Mouse (Mus musculus): ENCODE measurements at regions not wholly inside any gene's neighbourhood (a gene's known extent, or its start where the extent isn't known, plus 50 kb on each side); places are given as distances from the start of the nearest gene placed in this dataset.

DNA sequence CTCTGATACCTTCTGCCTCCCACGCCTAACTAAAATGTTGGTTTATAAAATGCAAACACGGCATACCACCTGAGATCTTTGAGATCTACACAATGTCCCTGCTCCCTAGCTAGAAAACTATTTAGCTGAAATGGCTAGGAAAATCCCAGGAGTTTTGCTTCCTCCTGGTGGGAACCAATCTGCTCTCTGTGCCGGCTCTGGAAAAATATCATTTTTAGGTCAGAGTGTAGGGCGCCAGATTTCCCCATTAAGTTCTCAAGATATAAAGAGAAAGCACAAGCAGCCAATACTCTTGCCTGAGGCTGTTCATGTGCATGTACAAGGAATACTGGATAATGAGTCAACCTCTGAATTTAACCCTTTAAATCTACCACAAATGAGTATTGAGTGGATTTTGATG is 301.0 kb downstream of the 9330182O14Rik start:
- DNase-seq = no peak

DNA sequence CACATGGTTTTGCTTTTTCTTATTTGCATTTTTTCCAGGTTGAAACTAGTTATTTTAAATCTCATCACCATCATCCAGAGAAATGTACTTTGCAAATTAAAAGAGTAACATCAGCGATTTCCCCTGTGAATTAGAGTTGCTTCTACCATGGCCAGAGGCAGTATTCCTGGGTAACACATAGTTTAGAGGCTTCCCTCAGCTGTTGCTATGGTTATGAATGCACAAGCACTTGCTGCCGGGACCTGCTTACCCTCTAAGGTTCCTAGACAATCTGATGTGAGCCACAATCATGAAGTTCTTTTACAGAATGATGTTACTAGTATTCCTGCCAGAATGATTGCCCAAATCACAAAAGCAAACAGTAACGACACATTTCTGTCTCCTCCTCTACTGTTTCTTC is 302.5 kb downstream of the 9330182O14Rik start:
- no peak for DNase-seq

DNA sequence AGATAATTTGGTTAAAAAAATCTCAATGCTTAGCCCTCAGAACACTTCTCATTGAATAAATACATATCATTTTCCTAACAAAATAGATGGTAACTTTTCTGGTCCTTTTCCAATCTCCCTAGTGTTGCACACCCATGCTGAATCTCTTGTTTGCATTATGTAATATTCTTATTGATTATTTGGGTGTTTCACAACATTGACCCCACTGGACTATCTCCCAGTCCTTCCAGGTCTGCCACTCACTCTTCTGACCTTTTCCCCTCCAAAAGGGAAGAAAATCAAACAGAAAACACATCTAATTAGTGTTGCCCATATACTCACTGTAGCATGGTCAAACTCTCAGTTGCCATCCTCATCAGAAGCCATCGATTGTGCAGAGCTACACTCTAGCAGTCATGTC is 305.7 kb downstream of the 9330182O14Rik start:
- no peak for DNase-seq

DNA sequence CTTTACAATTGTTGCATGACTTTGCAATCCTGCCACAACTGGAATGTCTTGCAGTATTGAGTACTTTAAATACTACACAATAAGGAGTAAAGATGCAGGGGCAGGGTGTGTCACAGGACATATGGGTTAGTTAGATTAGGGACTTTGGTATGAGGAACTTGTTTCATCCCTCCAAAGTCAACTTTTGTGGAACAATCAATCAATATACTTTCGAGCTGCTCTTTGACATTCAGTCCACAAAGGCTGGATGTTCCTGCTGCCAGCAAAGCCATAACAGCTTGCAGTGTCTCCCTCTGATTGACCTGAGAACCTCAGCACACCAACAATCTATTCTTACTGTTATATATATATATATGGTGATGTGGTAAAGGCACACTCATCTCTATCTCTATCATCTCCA is 314.5 kb downstream of the 9330182O14Rik start:
- DNase-seq = no peak

DNA sequence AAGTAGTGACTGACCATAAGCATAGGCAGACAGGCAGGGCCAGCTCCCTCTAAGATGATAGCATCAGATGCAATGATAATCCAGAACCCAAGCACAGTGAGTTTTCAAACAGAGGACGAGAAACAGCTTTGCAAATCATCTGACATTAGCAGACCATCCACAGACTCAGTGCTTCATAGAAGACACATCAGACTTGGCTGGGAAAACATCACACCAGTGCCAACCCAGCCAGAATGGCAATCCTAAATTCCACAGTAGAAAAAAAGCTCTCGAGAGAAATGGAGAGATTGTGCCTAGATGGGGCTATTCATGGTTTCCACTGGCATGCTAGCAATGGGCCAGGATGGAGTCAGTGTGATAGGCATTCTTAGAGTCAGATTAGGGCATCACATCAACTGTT is 319.1 kb downstream of the 9330182O14Rik start:
- DNase-seq = no peak

DNA sequence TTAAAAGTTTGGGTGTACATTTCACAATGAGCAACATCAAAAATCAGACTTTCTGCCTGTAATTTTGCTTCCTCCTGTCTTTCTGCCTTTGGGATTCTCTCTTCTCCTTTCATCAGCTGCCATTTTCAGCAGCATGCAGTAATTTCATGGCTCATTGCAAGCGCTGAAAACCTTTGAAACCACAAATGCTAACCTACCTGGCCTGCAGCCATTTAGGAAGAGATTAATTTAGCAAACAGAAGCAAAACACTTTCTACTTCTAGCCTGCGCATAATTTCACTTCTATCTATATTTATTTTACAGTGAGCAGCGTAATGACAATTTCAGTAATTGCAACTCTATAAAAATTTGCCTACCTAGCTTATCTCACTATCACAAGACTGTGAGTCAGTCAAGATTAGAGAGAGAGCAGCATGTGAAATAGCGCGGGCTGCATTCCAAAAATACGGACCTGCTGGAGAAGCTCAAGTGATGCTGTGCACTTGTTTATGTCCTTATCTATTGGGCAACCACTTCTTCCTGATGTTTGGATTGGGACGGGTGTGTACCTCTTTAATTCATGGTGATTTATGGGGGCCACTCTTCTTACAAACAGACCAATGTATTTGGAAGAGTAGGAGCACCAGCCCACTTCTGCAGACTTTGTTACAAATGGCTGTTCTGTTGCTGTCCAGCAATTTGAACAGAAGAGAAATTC is 341.6 kb downstream of the 9330182O14Rik start:
- peak; percentile 38 to 42 for DNase-seq

DNA sequence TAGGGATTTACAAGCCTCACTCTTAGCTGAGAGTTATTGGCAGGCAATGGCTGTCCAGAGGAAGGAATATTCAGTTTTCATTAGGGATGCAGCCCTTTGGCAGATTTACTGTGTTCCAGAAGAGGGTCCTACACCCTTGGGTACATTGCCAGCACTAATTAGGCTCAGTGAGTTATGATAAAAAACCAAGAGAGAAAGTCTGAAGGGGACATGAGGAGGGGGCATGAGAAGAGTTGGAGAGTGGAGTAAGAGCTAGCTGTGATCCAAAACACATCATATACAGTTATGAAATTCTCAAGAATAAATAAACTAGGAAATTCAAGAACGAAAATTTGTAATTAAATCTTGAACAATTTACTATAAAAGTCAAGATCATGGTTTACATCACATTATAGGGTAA is 346.2 kb downstream of the 9330182O14Rik start:
- DNase-seq = no peak

DNA sequence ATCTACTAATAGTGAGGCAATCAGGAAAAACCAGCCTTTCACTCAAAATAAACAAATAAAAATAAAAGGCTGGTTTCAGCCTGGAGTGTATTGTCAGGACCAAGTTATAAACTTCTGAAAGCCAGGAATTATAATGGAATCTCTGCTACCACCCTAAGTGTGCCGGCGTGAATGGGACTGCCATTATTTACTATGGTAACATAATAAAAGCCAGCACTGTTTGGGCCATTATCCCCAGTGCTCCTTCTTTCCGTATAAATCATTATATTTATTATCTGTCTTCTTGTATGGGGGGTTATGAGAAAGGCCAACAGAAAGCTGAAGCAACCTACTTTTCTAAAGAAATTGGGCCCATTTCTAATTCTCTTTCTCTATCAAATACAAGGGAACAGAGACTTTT is 347.1 kb downstream of the 9330182O14Rik start:
- DNase-seq = no peak

DNA sequence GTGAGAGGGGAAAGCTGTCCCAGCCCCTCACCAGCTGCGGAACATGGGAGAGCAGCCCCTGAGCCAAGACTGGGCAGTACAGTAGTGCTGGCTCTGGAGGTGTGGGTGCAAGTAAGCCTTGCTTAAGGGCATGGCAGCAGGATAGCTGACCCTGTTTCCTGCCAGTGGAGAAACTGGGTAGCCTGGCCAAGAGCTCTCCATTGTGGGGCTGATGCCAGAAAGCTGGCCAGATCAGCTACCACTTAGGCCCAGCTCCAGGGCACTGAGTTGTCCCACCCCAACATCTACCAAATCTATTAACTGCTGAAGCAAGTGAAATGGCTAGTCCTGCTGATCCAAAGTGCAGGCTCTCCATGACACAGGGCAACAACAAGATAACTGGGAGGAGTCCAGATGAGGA is 351.8 kb downstream of the 9330182O14Rik start:
- no peak for DNase-seq

DNA sequence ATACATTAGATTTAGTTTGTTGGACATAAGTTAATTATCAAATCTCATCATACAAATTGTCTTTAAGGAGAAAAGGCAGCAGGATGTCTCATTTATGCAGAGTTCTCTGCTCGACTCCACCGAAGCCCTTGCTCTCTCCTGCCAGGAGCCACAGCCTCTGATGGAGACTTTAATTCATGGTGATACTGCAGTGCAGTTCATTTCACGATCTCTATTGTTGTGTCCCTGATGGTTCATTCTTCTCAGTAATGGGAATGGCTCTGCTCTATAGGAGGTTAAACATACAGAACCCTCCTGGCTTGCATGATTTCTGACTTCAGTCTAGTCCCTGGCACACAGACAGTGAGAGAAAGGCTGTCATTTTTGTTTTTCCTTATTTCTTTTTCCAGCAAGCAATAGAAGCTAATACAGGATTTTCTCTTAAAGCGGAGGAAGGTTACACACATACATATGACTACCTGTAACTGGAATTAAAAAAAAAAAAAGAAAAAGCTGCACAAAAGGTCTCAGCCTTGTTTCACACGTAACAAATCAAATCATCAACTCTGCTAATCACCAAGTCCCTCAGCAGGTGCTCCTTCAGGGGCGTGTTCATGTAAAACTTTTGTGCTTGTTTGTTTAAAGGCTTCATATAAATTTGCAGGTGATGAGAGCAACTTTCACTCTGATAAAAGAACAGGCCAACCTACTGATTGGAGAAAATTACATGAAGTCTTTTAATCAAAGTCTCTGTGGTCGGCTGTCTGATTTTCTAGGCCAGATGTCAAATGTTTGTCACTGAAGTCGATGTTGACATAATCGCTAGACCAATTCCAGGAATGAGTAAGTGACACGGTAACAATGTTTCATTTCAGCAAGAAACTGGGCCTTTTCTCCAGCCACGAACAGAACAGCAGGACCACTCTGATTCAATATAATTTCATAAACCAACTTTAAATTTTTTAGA is 367.3 kb downstream of the 9330182O14Rik start:
- DNase-seq = no peak

DNA sequence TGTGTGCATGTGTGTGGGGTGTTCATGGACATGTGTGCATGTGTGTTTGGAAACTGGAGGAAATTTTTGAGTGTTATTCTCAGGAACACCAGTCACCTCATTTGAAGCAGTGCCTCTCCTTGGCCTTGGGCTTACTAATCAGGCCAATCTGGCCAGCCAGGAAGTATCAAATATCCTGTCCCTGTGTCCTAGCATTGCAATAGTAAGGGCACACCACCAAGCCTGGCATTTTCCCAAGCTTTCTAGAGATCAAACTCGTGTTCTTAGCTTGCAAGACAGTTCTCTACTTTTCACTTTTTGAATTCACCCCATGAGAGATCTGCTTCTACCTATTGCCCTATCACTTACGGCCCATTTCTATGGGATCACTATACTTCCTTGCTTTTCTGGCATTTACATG is 376.7 kb downstream of the 9330182O14Rik start:
- no peak for DNase-seq

DNA sequence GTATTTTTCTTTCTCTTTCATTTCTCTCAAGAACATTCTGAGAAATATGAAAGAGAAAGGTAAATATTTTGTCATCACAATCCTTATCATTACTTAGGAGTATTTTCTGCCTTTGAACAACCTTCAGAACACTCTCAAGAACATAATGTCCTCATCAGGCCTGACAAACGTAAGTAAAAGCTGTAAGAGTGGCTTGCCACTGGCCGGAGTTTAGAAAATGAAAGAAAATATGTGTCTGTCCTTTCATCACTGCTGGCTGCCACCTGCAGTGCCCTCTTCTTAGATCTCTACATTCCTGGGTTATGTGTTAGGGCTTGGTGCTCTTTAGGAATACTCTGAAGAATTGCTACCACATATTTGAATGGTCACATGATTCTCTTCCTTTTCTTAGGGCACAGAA is 390.2 kb downstream of the 9330182O14Rik start:
- no peak for DNase-seq

DNA sequence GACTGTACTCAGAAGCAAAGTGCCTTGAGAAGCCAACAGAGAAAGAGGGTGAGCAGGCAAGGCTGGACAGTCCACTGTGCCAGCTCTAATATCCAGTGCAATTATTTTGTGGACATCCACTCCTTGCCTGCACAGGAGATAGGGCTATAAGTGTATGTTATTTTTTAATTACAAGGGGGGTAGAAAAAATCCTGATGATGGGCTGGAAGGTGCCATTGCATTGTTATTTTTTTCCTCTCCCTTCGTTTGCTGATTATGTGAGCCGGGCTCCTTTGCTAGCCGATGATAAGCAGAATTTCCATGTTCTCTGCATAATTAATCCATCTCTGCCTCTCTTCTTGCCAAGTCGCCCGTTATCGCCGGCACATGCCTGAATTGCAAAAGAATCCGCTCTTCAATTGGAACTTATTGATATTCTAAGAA is 399.3 kb downstream of the 9330182O14Rik start:
- no peak for DNase-seq

DNA sequence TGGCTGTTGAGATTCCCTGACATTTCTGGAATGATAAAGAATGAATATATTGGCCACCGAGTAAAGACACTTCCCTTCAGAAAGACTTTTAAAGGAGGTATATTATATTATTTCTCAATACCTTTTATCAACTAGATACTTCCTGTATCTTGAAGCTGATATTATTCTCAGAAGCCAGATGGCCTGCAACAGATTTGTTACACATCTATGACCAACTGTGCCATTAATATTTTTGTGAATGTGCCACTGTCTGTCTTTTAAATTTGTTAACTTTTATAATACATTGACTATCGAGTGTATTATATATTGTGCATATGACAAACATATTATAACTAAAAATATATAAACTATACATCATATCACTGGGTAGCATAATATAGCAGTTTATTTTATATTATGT is 427.5 kb downstream of the 9330182O14Rik start:
- no peak for DNase-seq

DNA sequence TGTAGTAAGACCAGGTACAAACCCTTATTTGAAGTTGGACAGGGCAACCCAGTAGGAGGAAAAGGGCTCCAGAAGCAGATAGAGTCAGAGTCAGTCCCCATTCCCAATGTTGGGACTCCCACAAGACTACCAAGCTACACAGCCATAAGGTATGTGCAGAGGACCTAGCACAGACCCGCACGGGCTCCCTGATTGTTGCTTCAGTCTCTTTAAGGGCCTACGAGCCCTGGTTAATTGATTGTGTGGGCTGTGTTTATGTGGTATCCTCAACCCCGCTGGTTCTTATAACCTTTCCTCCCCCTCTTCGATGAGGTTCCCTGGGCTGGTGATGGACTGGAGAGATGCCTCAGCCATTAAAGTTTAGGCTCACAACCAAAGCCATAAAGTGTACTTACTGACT is 431.6 kb downstream of the 9330182O14Rik start:
- no peak for DNase-seq

DNA sequence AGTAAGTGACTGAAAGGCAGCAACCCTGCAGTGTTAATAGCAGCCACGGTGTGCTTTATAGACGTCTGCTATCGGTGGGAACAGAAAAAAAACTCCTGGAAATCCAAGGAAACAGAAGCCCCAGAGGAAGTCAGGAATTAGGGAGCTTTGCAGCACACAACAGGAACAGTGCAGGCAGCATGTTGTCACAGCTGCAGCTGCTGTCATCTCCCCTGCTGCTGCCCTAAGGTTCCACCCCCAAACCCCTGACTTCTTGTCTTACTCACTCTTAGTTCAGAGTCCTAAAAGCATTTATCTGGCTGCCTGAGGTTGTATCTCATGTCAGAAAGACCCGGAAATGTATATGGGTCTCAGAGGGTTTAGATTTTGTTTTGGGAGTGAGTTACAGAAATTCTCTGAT is 432.3 kb downstream of the 9330182O14Rik start:
- no peak for DNase-seq

DNA sequence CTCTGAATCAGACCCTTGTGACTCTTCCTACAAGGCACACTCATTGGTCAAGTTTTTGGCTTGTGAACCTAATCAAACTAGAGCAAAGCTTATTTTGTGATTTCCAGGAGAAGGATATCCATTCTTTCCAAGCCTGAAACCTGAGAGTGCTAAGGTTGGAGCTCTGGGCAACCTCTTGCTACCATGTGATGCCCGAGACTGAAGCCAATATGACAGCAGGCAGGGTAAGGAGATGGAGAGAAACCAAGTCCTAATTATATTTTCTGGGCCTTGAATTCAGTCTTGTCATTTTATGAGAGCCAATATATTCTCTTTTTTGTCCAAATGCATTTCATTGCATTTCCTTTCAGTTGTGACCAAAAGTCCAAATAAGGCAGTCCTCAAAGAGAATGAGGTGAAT is 434.5 kb downstream of the 9330182O14Rik start:
- DNase-seq = no peak

Data from kidney, postnatal 4 days (tissue).